Comparison of ENCODE assay signal across 29 mouse cellular contexts in genomic region chr11:52722706-52723105, GRCm38 (mm10). TPM values are rescaled to one million over a fixed set of nuclear protein-coding genes. Genes with fewer than 3 reads are reported as not detected.
"Had no signal": no experiment of that assay in that cellular context is flagged by ENCODE, and none has a peak within 500 bp of the region (broad histone marks: within the 10 kb centered on the region; RNA-seq: fewer than 3 reads in every experiment).

No protein-coding gene starts in this region.

- H3K4me1 ChIP-seq: heart, embryonic 13.5 days; heart, embryonic 15.5 days; hindbrain, embryonic 13.5 days; hindbrain, embryonic 15.5 days; kidney, embryonic 15.5 days; limb, embryonic 13.5 days; limb, embryonic 15.5 days; liver, embryonic 12.5 days had no signal

- H3K27ac ChIP-seq: heart, adult 2 months; heart, embryonic 13.5 days; heart, embryonic 15.5 days; hindbrain, embryonic 13.5 days; hindbrain, embryonic 15.5 days; kidney, embryonic 15.5 days; kidney, postnatal 0 days; limb, embryonic 13.5 days; limb, embryonic 15.5 days; liver, embryonic 12.5 days; liver, embryonic 14.5 days had no signal

- H3K9ac ChIP-seq: heart, embryonic 13.5 days; heart, embryonic 15.5 days; hindbrain, embryonic 13.5 days; hindbrain, embryonic 15.5 days; kidney, embryonic 15.5 days; limb, embryonic 13.5 days; limb, embryonic 15.5 days; liver, embryonic 12.5 days; liver, embryonic 14.5 days had no signal

- H3K4me2 ChIP-seq: heart, embryonic 11.5 days; heart, embryonic 13.5 days; heart, embryonic 15.5 days; hindbrain, embryonic 13.5 days; hindbrain, embryonic 15.5 days; kidney, embryonic 15.5 days; limb, embryonic 13.5 days; limb, embryonic 15.5 days; liver, embryonic 12.5 days had no signal

- H3K4me3 ChIP-seq: heart, adult 2 months; heart, embryonic 13.5 days; heart, embryonic 15.5 days; hindbrain, embryonic 13.5 days; hindbrain, embryonic 15.5 days; kidney, embryonic 15.5 days; limb, embryonic 13.5 days; limb, embryonic 15.5 days; liver, embryonic 12.5 days had no signal

- H3K9me3 ChIP-seq: heart, embryonic 15.5 days; hindbrain, embryonic 15.5 days; kidney, embryonic 15.5 days; limb, embryonic 15.5 days; liver, embryonic 12.5 days had no signal

- H3K36me3 ChIP-seq: heart, embryonic 13.5 days; heart, embryonic 15.5 days; hindbrain, embryonic 13.5 days; hindbrain, embryonic 15.5 days; kidney, embryonic 15.5 days; limb, embryonic 13.5 days; limb, embryonic 15.5 days; liver, embryonic 12.5 days had no signal

- H3K27me3 ChIP-seq: heart, embryonic 13.5 days; heart, embryonic 15.5 days; hindbrain, embryonic 13.5 days; hindbrain, embryonic 15.5 days; limb, embryonic 13.5 days; limb, embryonic 15.5 days; liver, embryonic 12.5 days had no signal

- DNase-seq: gastrocnemius, postnatal 14 days; gastrocnemius, postnatal 36 days; heart, adult 11 months; heart, adult 2 months; heart, postnatal 14 days; heart, postnatal 36 days; kidney, adult 11 months; kidney, adult 2 months; kidney, adult 9 months; kidney, postnatal 14 days; kidney, postnatal 36 days; layer of hippocampus, adult 9-11 months; layer of hippocampus, postnatal 36 days had no signal

- ATAC-seq: intestine, embryonic 16.5 days; liver, embryonic 12.5 days had no signal

RNA-seq across cellular contexts. Expression of gene Fstl4, which starts 41.7 kb away (rescaled TPM):
- total RNA-seq: gastrocnemius, adult 18-20 months; gastrocnemius, adult 8-10 months; gastrocnemius, postnatal 36 days; hematopoietic stem cell, adult 5-6 weeks had no signal
- polyA plus RNA-seq: liver, adult 2 months had no signal
